ENCODE assay signal across 10 mouse cellular contexts in genomic region chr12:55488661-55489447, GRCm38 (mm10). TPM values are rescaled to one million over a fixed set of nuclear protein-coding genes. Genes with fewer than 3 reads are reported as not detected.
DNase-seq lines count a peak whose midpoint lies in the region; ATAC-seq and TF ChIP-seq lines count a peak whose summit lies in the region.
"Had no signal": no experiment of that assay in that cellular context is flagged by ENCODE, and none has a peak within 500 bp of the region (broad histone marks: within the 10 kb centered on the region; RNA-seq: fewer than 3 reads in every experiment).

No protein-coding gene starts in this region.

- H3K4me1 ChIP-seq in kidney, embryonic 14.5 days (ENCODE audit: control insufficient read depth, insufficient read depth, low read length): peaks cover 18% of the 10 kb centered on the region
- peaks cover 21 to 58% of the 10 kb centered on the region in 2 experiments for H3K4me1 ChIP-seq in CH12.LX (ENCODE audit: control insufficient read depth in 1 of 2, insufficient read depth in 2 of 2)
- peaks cover 24% of the 10 kb centered on the region for H3K4me1 ChIP-seq in forebrain, embryonic 13.5 days

- 0 out of 2 replicates have a peak, but pooled peaks have one; percentile 11 for TF ChIP-seq EP300 in CH12.LX (IDR thresholded peaks at IDR 0.05; ENCODE audit: low read length)

- no peak for ATAC-seq in kidney, embryonic 14.5 days (ENCODE audit: low FRiP score, low TSS enrichment)
- ATAC-seq in inflammation-experienced regulatory T-cells, adult 6 months: peak; percentile 26
- ATAC-seq in forebrain, embryonic 13.5 days: no peak

- dilution Hi-C loops in CH12.LX (cut with MboI; ENCODE audit: extremely low pct_ligation_motif_present, extremely low pct_unique_long_range_greater_than_20kb, low sequenced_read_pairs): no loop called here

- H3K27me3 ChIP-seq in kidney, embryonic 14.5 days (ENCODE audit: control insufficient read depth, insufficient read depth, low read length): no peaks in the 10 kb centered on the region
- no peaks in the 10 kb centered on the region for H3K27me3 ChIP-seq in CH12.LX (replicated peaks)
- H3K27me3 ChIP-seq in forebrain, embryonic 13.5 days: no peaks in the 10 kb centered on the region

- peaks cover 30% of the 10 kb centered on the region for H3K79me2 ChIP-seq in CH12.LX (replicated peaks; ENCODE audit: control insufficient read depth, extremely low read depth, insufficient read depth, poor library complexity, severe bottlenecking)

- H3K4me2 ChIP-seq in kidney, embryonic 14.5 days (replicated peaks; ENCODE audit: low read depth, low read length): no peak overlapping the region
- H3K4me2 ChIP-seq in CH12.LX (ENCODE audit: insufficient read depth, low read depth, poor library complexity, severe bottlenecking): peak overlapping the region; percentile 89
- H3K4me2 ChIP-seq in forebrain, embryonic 13.5 days: no peak overlapping the region
- H3K4me2 ChIP-seq: hindbrain, embryonic 14.5 days had no signal

- H3K9ac ChIP-seq in kidney, embryonic 14.5 days (ENCODE audit: low read depth, low read length): no peak overlapping the region
- H3K9ac ChIP-seq in CH12.LX (ENCODE audit: insufficient read depth, low read depth): peak overlapping the region; percentile 82
- H3K9ac ChIP-seq in forebrain, embryonic 13.5 days: no peak overlapping the region
- H3K9ac ChIP-seq: hindbrain, embryonic 14.5 days; lung, embryonic 14.5 days had no signal

- peak overlapping the region; percentile 37; the same call in 1 of the 2 replicates for H3K27ac ChIP-seq in kidney, embryonic 14.5 days (ENCODE audit: low read depth, low read length)
- peak overlapping the region; percentile 98 for H3K27ac ChIP-seq in CH12.LX (ENCODE audit: insufficient read depth, low read depth)
- no peak overlapping the region for H3K27ac ChIP-seq in forebrain, embryonic 13.5 days
- H3K27ac ChIP-seq: hindbrain, embryonic 14.5 days had no signal

- TF ChIP-seq POLR2A in CH12.LX (IDR thresholded peaks at IDR 0.05; ENCODE audit: low read depth, low read length): peak; percentile 45

- WGBS in kidney, embryonic 14.5 days: 77% methylated on average over 13 of the region's 13 CpGs
- 93% methylated on average over 13 of the region's 13 CpGs for WGBS in forebrain, embryonic 13.5 days

- in situ Hi-C loops in CH12.LX (cut with MboI; ENCODE audit: low pct_ligation_motif_present, low pct_unique_long_range_greater_than_20kb, low sequenced_read_pairs): no loop called here

- TF ChIP-seq CTCF in CH12.LX (conservative IDR thresholded peaks at IDR 0.05 in 1 of 2, IDR thresholded peaks at IDR 0.05 in 1 of 2; ENCODE audit: low read depth in 2 of 2, low read length in 2 of 2): no peak

- no peak overlapping the region for H3K4me3 ChIP-seq in kidney, embryonic 14.5 days (ENCODE audit: low read length)
- peak overlapping the region; percentile 81 to 94 (median 89) for H3K4me3 ChIP-seq in CH12.LX (replicated peaks in 1 of 3; ENCODE audit: low read depth in 2 of 3, low read length in 2 of 3, poor library complexity in 1 of 3)
- H3K4me3 ChIP-seq in forebrain, embryonic 13.5 days: no peak overlapping the region

- no peaks in the 10 kb centered on the region for H3K9me3 ChIP-seq in kidney, embryonic 14.5 days (ENCODE audit: control insufficient read depth, low read length)
- no peaks in the 10 kb centered on the region for H3K9me3 ChIP-seq in CH12.LX (replicated peaks; ENCODE audit: low read length)
- H3K9me3 ChIP-seq in forebrain, embryonic 13.5 days (replicated peaks): no peaks in the 10 kb centered on the region

- no peak; the same call in 1 of the 2 replicates for TF ChIP-seq RAD21 in CH12.LX (IDR thresholded peaks at IDR 0.05; ENCODE audit: low read depth, low read length)

- no peak for DNase-seq in kidney, adult 11 months
- DNase-seq in CH12.LX (ENCODE audit: extremely low read depth): no peak
- DNase-seq in spleen, postnatal 36 days (ENCODE audit: low spot score in 2 of 2): peak; percentile 75 to 77
- DNase-seq in urinary bladder, postnatal 4 days (ENCODE audit: low spot score in 2 of 2): no peak
- no peak for DNase-seq in adrenal gland, postnatal 4 days (ENCODE audit: low spot score in 2 of 2)
- DNase-seq: lung, embryonic 14.5 days had no signal

- peaks cover 39% of the 10 kb centered on the region for H3K36me3 ChIP-seq in kidney, embryonic 14.5 days (ENCODE audit: control insufficient read depth, insufficient read depth, low read length)
- H3K36me3 ChIP-seq in CH12.LX (replicated peaks in 1 of 2; ENCODE audit: control insufficient read depth in 1 of 2, insufficient read depth in 1 of 2, low read length in 1 of 2): peaks cover 41 to 61% of the 10 kb centered on the region in 2 experiments
- H3K36me3 ChIP-seq in forebrain, embryonic 13.5 days (ENCODE audit: poor library complexity, severe bottlenecking): peaks cover 29% of the 10 kb centered on the region

TF ChIP-seq in CH12.LX, 34 proteins besides CTCF, POLR2A, EP300 and RAD21:
- TF ChIP-seq MEF2A (IDR thresholded peaks at IDR 0.05; ENCODE audit: borderline replicate concordance, low read depth, low read length) (no peak), UBTF (IDR thresholded peaks at IDR 0.05; ENCODE audit: low read depth, low read length) (peak; percentile 34; the same call in 1 of the 2 replicates), PAX5 (IDR thresholded peaks at IDR 0.05; ENCODE audit: low read length) (no peak), SIN3A (IDR thresholded peaks at IDR 0.05; ENCODE audit: low read length) (peak; percentile 78), TBP (conservative IDR thresholded peaks at IDR 0.05; ENCODE audit: low read depth, low read length) (0 out of 2 replicates have a peak, but pooled peaks have one; percentile 32), JUND (conservative IDR thresholded peaks at IDR 0.05; ENCODE audit: low read depth, low read length) (no peak), ZMIZ1 (IDR thresholded peaks at IDR 0.05; ENCODE audit: low read depth, low read length) (peak; percentile 1; the same call in 1 of the 2 replicates), ETS1 (conservative IDR thresholded peaks at IDR 0.05; ENCODE audit: low read depth, low read length) (0 out of 2 replicates have a peak, but pooled peaks have one; percentile 0), BHLHE40 (IDR thresholded peaks at IDR 0.05; ENCODE audit: low read depth, low read length) (peak; percentile 92), MAFK (IDR thresholded peaks at IDR 0.05; ENCODE audit: insufficient replicate concordance, low read length) (peak; percentile 90), IRF4 (IDR thresholded peaks at IDR 0.05; ENCODE audit: low read depth, low read length) (peak; percentile 23; the same call in 1 of the 2 replicates), JUN (IDR thresholded peaks at IDR 0.05; ENCODE audit: insufficient read depth, low read depth, low read length) (no peak), CHD2 (IDR thresholded peaks at IDR 0.05; ENCODE audit: low read length) (no peak; the same call in 1 of the 2 replicates), MXI1 (IDR thresholded peaks at IDR 0.05; ENCODE audit: low read depth, low read length) (peak; percentile 18; the same call in 1 of the 2 replicates), ELF1 (IDR thresholded peaks at IDR 0.05; ENCODE audit: low read depth, low read length) (peak; percentile 5; the same call in 1 of the 2 replicates), POLR2AphosphoS2 (IDR thresholded peaks at IDR 0.05; ENCODE audit: low read depth, low read length) (peak; percentile 75), MYC (IDR thresholded peaks at IDR 0.05; ENCODE audit: low read depth, low read length) (no peak; the same call in 1 of the 2 replicates), CHD1 (IDR thresholded peaks at IDR 0.05; ENCODE audit: low read depth, low read length) (peak; percentile 83)
TF ChIP-seq in CH12.LX: peak in this region for 12.

RNA-seq across cellular contexts. Expression of gene Nfkbia, which starts 3.6 kb away (rescaled TPM):
- 69.0 and 75.2 TPM in 2 replicates for polyA plus RNA-seq in kidney, embryonic 14.5 days (2014; fragmentation: Nextera tagmentation; extraction: Ambion mirVana)
- 465 and 702 TPM in 2 replicates for total RNA-seq in CH12.LX (2012; rRNA removed)
- total RNA-seq in CH12.LX (2014; rRNA removed): 138 and 178 TPM in 2 replicates
- polyA plus RNA-seq in CH12.LX (2012; ENCODE audit: insufficient read length, low read depth): 115 and 143 TPM in 2 replicates
- 100 to 1,000 TPM; 545 to 574 (median 562) TPM for polyA plus RNA-seq in inflammation-experienced regulatory T-cells, adult 6 months (2017; shearing (Covaris generic))
- 46.4 and 47.0 TPM in 2 replicates for polyA plus RNA-seq in forebrain, embryonic 13.5 days (2015; fragmentation: Nextera tagmentation; extraction: Ambion mirVana)
- total RNA-seq in adrenal gland, postnatal 4 days (2021): 100 to 1,000 TPM; 108 to 131 TPM

Comparison
In these comparisons a context has a peak if more than half of its experiments do, and no peak if none do; other contexts are left out.
1. H3K4me3 ChIP-seq: peak in CH12.LX (3 of 3); none in kidney, embryonic 14.5 days (single experiment) and forebrain, embryonic 13.5 days (single experiment).
2. DNase-seq: peak in spleen, postnatal 36 days (2 of 2); none in kidney, adult 11 months (single experiment), CH12.LX (single experiment), urinary bladder, postnatal 4 days (0 of 2) and adrenal gland, postnatal 4 days (0 of 2).